Mouse (Mus musculus) heart, postnatal 0 days (tissue): ENCODE data around the gene Grasp. TPM values are rescaled to one million over a fixed set of nuclear protein-coding genes. Genes with fewer than 3 reads are reported as not detected.

ENCODE experiments used
- ATAC-seq: fragments of 200-750 bp; cut with Nextera tagmentation; 2 replicates; pipeline ENCODE4 v1.8.0; 2017; ENCODE audit warnings: low read depth, moderate number of reproducible peaks, moderate library complexity; ENCODE audit not compliant: insufficient read depth
- DNase-seq: peaks from one replicate; pipeline ENCODE4 v3.0.0-alpha.2; 2016; ENCODE audit warnings: low spot score
- H3K27ac ChIP-seq: fragments of 300-500 bp; sonication (generic); 2 replicates; pipeline ENCODE4 v1.5.1; 2014; ENCODE audit warnings: low read depth, mild to moderate bottlenecking
- H3K27me3 ChIP-seq: fragments of 300-500 bp; sonication (generic); 2 replicates; pipeline ENCODE4 v1.6.1; 2014; ENCODE audit warnings: low read length, mixed read lengths; ENCODE audit not compliant: control insufficient read depth, insufficient read depth
- H3K36me3 ChIP-seq: fragments of 300-500 bp; sonication (generic); replicated peaks from 2 replicates; pipeline ENCODE4 v1.6.1; 2014; ENCODE audit warnings: low read length, mixed read lengths; ENCODE audit not compliant: control insufficient read depth, insufficient read depth
- H3K4me1 ChIP-seq: fragments of 300-500 bp; sonication (generic); 2 replicates; pipeline ENCODE4 v1.6.1; 2014; ENCODE audit warnings: antibody characterized with exemption; ENCODE audit not compliant: control insufficient read depth, insufficient read depth
- H3K4me2 ChIP-seq: fragments of 300-500 bp; sonication (generic); 2 replicates; pipeline ENCODE4 v1.6.1; 2014; ENCODE audit warnings: low read depth, mild to moderate bottlenecking, low read length, moderate library complexity
- H3K4me3 ChIP-seq: fragments of 300-500 bp; sonication (generic); 2 replicates; pipeline ENCODE4 v1.5.1; 2014; ENCODE audit warnings: low read depth, low read length
- H3K9ac ChIP-seq: fragments of 300-500 bp; sonication (generic); replicated peaks from 2 replicates; pipeline ENCODE4 v1.6.1; 2014; ENCODE audit warnings: low read depth, low read length, mixed read lengths
- H3K9me3 ChIP-seq: fragments of 300-500 bp; sonication (generic); replicated peaks from 2 replicates; pipeline ENCODE4 v1.6.1; 2016; ENCODE audit warnings: low read length; ENCODE audit not compliant: control insufficient read depth
- CTCF ChIP-seq: IDR thresholded peaks from 2 replicates; pipeline ENCODE4 v1.5.1; 2016; ENCODE audit warnings: antibody characterized with exemption, control low read depth, low read depth
- EP300 ChIP-seq: IDR thresholded peaks from 2 replicates; pipeline ENCODE4 v1.6.1; 2016; ENCODE audit warnings: antibody characterized with exemption, low read depth
- WGBS: fragments of 180-500 bp; shearing (Covaris S2); extraction: QIAGEN DNeasy Blood & Tissue Kit; methylation state at CpG from one replicate; pipeline ENCODE4 v1.1.7; 2014; 5-methylcytosine and 5-hydroxymethylcytosine counted together
- polyA plus RNA-seq: library from polyadenylated mRNA; unstranded; fragments of >200 nt; fragmentation: Nextera tagmentation; extraction: Ambion mirVana; gene quantifications from 2 replicates; pipeline ENCODE4 v1.2.1, GENCODE M21; 2015
- total RNA-seq: library from RNA; depleted of rRNA; stranded (reverse); fragments of >200 nt; gene quantifications from 2 replicates; pipeline ENCODE4 v1.2.3, GENCODE M21; 2014; ENCODE audit warnings: low replicate concordance

Grasp gene
- total and polyA plus RNA-seq, 2 experiments from 2014 or later: 2.3 to 8.0 TPM

GRCm38 (mm10) chr15:101196079-101196795 lies 27.8 kb upstream of the Grasp start:
- Histone ChIP-seq H3K4me2 (no peak overlapping the region), H3K4me1 (peaks cover 19% of the 10 kb centered on the region), H3K27ac (no peak overlapping the region), H3K9ac (no peak overlapping the region), H3K36me3 (peaks cover 56% of the 10 kb centered on the region), H3K27me3 (no peaks in the 10 kb centered on the region), H3K9me3 (peaks cover 3% of the 10 kb centered on the region; the same call in 1 of the 2 replicates), H3K4me3 (no peak overlapping the region)
- TF ChIP-seq CTCF (no peak), EP300 (no peak)
- DNase-seq (no peak), ATAC-seq (no peak)
- WGBS: 86% methylated on average over 8 of the region's 8 CpGs

GRCm38 (mm10) chr15:101196961-101197360 lies 27.0 kb upstream of the Grasp start:
- H3K9me3 ChIP-seq: peaks cover 3% of the 10 kb centered on the region; the same call in 1 of the 2 replicates
- no peak overlapping the region for H3K4me3 ChIP-seq
- no peak overlapping the region for H3K9ac ChIP-seq
- no peak for DNase-seq
- TF ChIP-seq EP300: no peak
- no peak for TF ChIP-seq CTCF
- H3K4me2 ChIP-seq: no peak overlapping the region
- H3K4me1 ChIP-seq: peaks cover 12% of the 10 kb centered on the region
- ATAC-seq: no peak
- no peak overlapping the region for H3K27ac ChIP-seq
- no peaks in the 10 kb centered on the region for H3K27me3 ChIP-seq
- peaks cover 63% of the 10 kb centered on the region for H3K36me3 ChIP-seq

- Histone ChIP-seq H3K9me3 (peaks cover 3% of the 10 kb centered on the region; the same call in 1 of the 2 replicates), H3K4me1 (peaks cover 5% of the 10 kb centered on the region; the same call in 1 of the 2 replicates), H3K4me2 (no peak overlapping the region), H3K36me3 (peaks cover 70% of the 10 kb centered on the region), H3K4me3 (no peak overlapping the region), H3K27me3 (no peaks in the 10 kb centered on the region), H3K9ac (no peak overlapping the region), H3K27ac (no peak overlapping the region)
- WGBS: 86% methylated on average over 15 of the region's 15 CpGs
- DNase-seq (no peak), ATAC-seq (no peak)
- TF ChIP-seq EP300 (no peak), CTCF (no peak)
Observed at GRCm38 (mm10) chr15:101197497-101198179, 26.4 kb upstream of the Grasp start.

GRCm38 (mm10) chr15:101198218-101198617 lies 25.8 kb upstream of the Grasp start:
- no peak overlapping the region for H3K9ac ChIP-seq
- peaks cover 76% of the 10 kb centered on the region for H3K36me3 ChIP-seq
- peak; percentile 79 for ATAC-seq
- TF ChIP-seq CTCF (peak; percentile 97), EP300 (no peak)
- peak; percentile 78 for DNase-seq
- H3K4me2 ChIP-seq: no peak overlapping the region
- 27% methylated on average over 3 of the region's 3 CpGs for WGBS
- no peaks in the 10 kb centered on the region for H3K27me3 ChIP-seq
- no peaks in the 10 kb centered on the region; the same call in 1 of the 2 replicates for H3K4me1 ChIP-seq
- no peak overlapping the region for H3K4me3 ChIP-seq
- no peak overlapping the region for H3K27ac ChIP-seq
- H3K9me3 ChIP-seq: peaks cover 3% of the 10 kb centered on the region; the same call in 1 of the 2 replicates

- Histone ChIP-seq H3K9me3 (peaks cover 3% of the 10 kb centered on the region; the same call in 1 of the 2 replicates), H3K27me3 (no peaks in the 10 kb centered on the region), H3K4me2 (no peak overlapping the region), H3K4me3 (no peak overlapping the region), H3K27ac (no peak overlapping the region), H3K9ac (no peak overlapping the region), H3K36me3 (peaks cover 82% of the 10 kb centered on the region), H3K4me1 (no peaks in the 10 kb centered on the region)
- no peak for DNase-seq
- no peak for ATAC-seq
- 86% methylated on average over 14 of the region's 14 CpGs for WGBS
- TF ChIP-seq EP300 (no peak), CTCF (peak; percentile 20; the same call in 1 of the 2 replicates)
Observed at GRCm38 (mm10) chr15:101198850-101199249, 25.1 kb upstream of the Grasp start.
